Mouse (Mus musculus) heart, postnatal 0 days (tissue): Measurements from ENCODE around the gene Pla2g4f. TPM values are rescaled to one million over a fixed set of nuclear protein-coding genes. Genes with fewer than 3 reads are reported as not detected.

Experiments used
- ATAC-seq: fragments of 200-750 bp; cut with Nextera tagmentation; 2 replicates; pipeline ENCODE4 v1.8.0; 2017; ENCODE audit warnings: low read depth, moderate number of reproducible peaks, moderate library complexity; ENCODE audit not compliant: insufficient read depth
- DNase-seq: peaks from one replicate; pipeline ENCODE4 v3.0.0-alpha.2; 2016; ENCODE audit warnings: low spot score
- H3K27ac ChIP-seq: fragments of 300-500 bp; sonication (generic); 2 replicates; pipeline ENCODE4 v1.5.1; 2014; ENCODE audit warnings: low read depth, mild to moderate bottlenecking
- H3K27me3 ChIP-seq: fragments of 300-500 bp; sonication (generic); 2 replicates; pipeline ENCODE4 v1.6.1; 2014; ENCODE audit warnings: low read length, mixed read lengths; ENCODE audit not compliant: control insufficient read depth, insufficient read depth
- H3K36me3 ChIP-seq: fragments of 300-500 bp; sonication (generic); replicated peaks from 2 replicates; pipeline ENCODE4 v1.6.1; 2014; ENCODE audit warnings: low read length, mixed read lengths; ENCODE audit not compliant: control insufficient read depth, insufficient read depth
- H3K4me1 ChIP-seq: fragments of 300-500 bp; sonication (generic); 2 replicates; pipeline ENCODE4 v1.6.1; 2014; ENCODE audit warnings: antibody characterized with exemption; ENCODE audit not compliant: control insufficient read depth, insufficient read depth
- H3K4me2 ChIP-seq: fragments of 300-500 bp; sonication (generic); 2 replicates; pipeline ENCODE4 v1.6.1; 2014; ENCODE audit warnings: low read depth, mild to moderate bottlenecking, low read length, moderate library complexity
- H3K4me3 ChIP-seq: fragments of 300-500 bp; sonication (generic); 2 replicates; pipeline ENCODE4 v1.5.1; 2014; ENCODE audit warnings: low read depth, low read length
- H3K9ac ChIP-seq: fragments of 300-500 bp; sonication (generic); replicated peaks from 2 replicates; pipeline ENCODE4 v1.6.1; 2014; ENCODE audit warnings: low read depth, low read length, mixed read lengths
- H3K9me3 ChIP-seq: fragments of 300-500 bp; sonication (generic); replicated peaks from 2 replicates; pipeline ENCODE4 v1.6.1; 2016; ENCODE audit warnings: low read length; ENCODE audit not compliant: control insufficient read depth
- CTCF ChIP-seq: IDR thresholded peaks from 2 replicates; pipeline ENCODE4 v1.5.1; 2016; ENCODE audit warnings: antibody characterized with exemption, control low read depth, low read depth
- EP300 ChIP-seq: IDR thresholded peaks from 2 replicates; pipeline ENCODE4 v1.6.1; 2016; ENCODE audit warnings: antibody characterized with exemption, low read depth
- WGBS: fragments of 180-500 bp; shearing (Covaris S2); extraction: QIAGEN DNeasy Blood & Tissue Kit; methylation state at CpG from one replicate; pipeline ENCODE4 v1.1.7; 2014; 5-methylcytosine and 5-hydroxymethylcytosine counted together
- polyA plus RNA-seq: library from polyadenylated mRNA; unstranded; fragments of >200 nt; fragmentation: Nextera tagmentation; extraction: Ambion mirVana; gene quantifications from 2 replicates; pipeline ENCODE4 v1.2.1, GENCODE M21; 2015
- total RNA-seq: library from RNA; depleted of rRNA; stranded (reverse); fragments of >200 nt; gene quantifications from 2 replicates; pipeline ENCODE4 v1.2.3, GENCODE M21; 2014; ENCODE audit warnings: low replicate concordance

Pla2g4f gene
- total and polyA plus RNA-seq, 2 experiments from 2014 or later, result 0.04 TPM; not detected in 1

DNA sequence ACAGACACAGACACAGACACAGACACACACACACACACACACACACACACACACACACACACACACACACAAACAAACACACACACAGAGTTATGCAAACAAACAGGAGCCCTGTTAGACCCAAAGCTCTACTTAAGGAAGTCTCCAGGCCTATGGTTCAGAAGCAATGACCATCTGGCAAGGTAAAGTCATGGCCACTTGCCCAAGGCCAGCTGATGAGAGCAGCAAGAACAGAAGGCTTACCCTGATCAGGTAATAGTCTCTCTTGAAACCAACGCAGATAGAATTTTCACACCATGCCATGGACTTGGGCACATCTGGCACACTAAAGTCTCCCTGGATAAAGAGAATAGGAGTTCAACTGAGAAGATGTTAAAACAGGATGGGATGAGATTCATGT lies 27.8 kb upstream of the Pla2g4f start:
- H3K27me3 ChIP-seq, result no peaks in the 10 kb centered on the region
- no peak overlapping the region for H3K9ac ChIP-seq
- no peak overlapping the region for H3K4me3 ChIP-seq
- ATAC-seq, result no peak
- H3K4me2 ChIP-seq, result no peak overlapping the region
- DNase-seq, result no peak
- no peaks in the 10 kb centered on the region for H3K9me3 ChIP-seq
- H3K4me1 ChIP-seq, result no peaks in the 10 kb centered on the region
- 92% methylated on average over 1 of the region's 1 CpGs for WGBS
- H3K36me3 ChIP-seq, result peaks cover 74% of the 10 kb centered on the region
- no peak for TF ChIP-seq CTCF
- no peak for TF ChIP-seq EP300
- no peak overlapping the region for H3K27ac ChIP-seq

DNA sequence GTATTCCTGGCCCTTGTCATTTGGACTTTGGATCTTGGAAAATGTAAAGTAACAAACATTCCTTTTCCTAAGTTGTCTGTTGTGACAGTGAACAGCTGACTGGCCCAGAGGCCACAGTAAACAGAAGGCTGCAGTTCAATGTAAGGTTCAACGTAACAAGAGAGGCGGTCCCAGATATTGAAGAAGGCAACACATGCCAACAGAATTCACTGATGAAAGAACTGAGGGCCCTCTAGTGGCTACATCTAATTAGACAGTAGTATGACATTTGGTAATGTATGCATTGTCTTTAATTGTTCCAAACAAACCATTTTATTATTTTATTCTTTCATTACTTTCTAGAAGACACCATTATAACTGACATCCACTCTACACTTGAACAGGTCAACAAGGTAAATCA lies 23.9 kb upstream of the Pla2g4f start:
- Histone ChIP-seq H3K27ac (no peak overlapping the region), H3K36me3 (peaks cover 68% of the 10 kb centered on the region), H3K4me2 (no peak overlapping the region), H3K27me3 (no peaks in the 10 kb centered on the region), H3K4me3 (no peak overlapping the region), H3K4me1 (no peaks in the 10 kb centered on the region), H3K9ac (no peak overlapping the region), H3K9me3 (no peaks in the 10 kb centered on the region)
- TF ChIP-seq EP300, result no peak
- 0 out of 2 replicates have a peak, but pooled peaks have one; percentile 26 for TF ChIP-seq CTCF
- ATAC-seq (no peak), DNase-seq (no peak)
- 59% methylated on average over 2 of the region's 2 CpGs for WGBS

DNA sequence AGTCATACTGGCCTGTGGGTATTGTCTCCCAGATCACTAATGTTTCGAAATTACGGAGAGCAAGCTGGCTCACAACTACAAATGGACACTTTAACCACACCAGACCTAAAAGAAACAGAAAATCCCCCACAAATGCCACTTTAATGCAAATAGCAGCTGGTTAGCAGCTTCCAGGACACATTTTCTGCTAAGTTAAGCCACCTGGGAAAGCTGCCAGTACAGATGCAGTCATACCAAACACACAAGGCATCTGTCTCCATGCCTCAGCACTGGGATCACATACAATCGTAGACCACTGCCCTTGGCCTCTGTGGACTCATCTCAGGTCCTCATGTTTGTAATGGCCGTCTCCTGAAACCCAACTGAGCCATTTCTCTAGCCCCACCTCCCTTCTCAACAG lies 17.6 kb upstream of the Pla2g4f start:
- Histone ChIP-seq H3K9ac (no peak overlapping the region), H3K4me2 (no peak overlapping the region), H3K27ac (no peak overlapping the region), H3K9me3 (no peaks in the 10 kb centered on the region), H3K4me1 (no peaks in the 10 kb centered on the region), H3K36me3 (peaks cover 66% of the 10 kb centered on the region), H3K4me3 (no peak overlapping the region), H3K27me3 (no peaks in the 10 kb centered on the region)
- ATAC-seq, result no peak
- DNase-seq, result no peak
- 77% methylated on average over 4 of the region's 4 CpGs for WGBS
- TF ChIP-seq EP300 (no peak), CTCF (no peak)

DNA sequence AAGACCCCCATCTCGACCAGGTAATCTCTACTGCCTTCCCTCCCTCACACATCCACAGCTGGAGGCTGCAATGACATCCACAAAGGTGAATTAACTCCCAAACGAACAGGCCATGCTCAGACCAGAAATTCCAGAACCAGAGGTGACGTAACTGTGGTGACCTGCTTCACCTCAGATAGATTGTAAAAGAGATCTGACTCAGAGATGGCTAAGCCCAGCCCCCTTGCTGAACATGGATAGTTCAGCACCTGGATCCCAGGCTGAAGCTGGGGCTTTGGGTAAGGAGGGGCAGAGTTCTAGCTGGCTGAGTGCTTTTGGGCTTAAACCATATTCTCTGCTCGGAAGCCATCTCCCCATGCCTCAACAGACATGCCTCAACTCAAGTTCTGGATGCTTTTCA lies 1.1 kb upstream of the Pla2g4f start:
- DNase-seq, result no peak
- H3K27ac ChIP-seq, result no peak overlapping the region
- no peaks in the 10 kb centered on the region for H3K9me3 ChIP-seq
- TF ChIP-seq EP300, result no peak
- TF ChIP-seq CTCF, result no peak
- no peak overlapping the region for H3K4me3 ChIP-seq
- no peak overlapping the region for H3K9ac ChIP-seq
- peaks cover 36% of the 10 kb centered on the region for H3K36me3 ChIP-seq
- no peak for ATAC-seq
- H3K4me2 ChIP-seq, result no peak overlapping the region
- H3K4me1 ChIP-seq, result no peaks in the 10 kb centered on the region
- no peaks in the 10 kb centered on the region for H3K27me3 ChIP-seq
- WGBS, result 62% methylated on average over 4 of the region's 4 CpGs

DNA sequence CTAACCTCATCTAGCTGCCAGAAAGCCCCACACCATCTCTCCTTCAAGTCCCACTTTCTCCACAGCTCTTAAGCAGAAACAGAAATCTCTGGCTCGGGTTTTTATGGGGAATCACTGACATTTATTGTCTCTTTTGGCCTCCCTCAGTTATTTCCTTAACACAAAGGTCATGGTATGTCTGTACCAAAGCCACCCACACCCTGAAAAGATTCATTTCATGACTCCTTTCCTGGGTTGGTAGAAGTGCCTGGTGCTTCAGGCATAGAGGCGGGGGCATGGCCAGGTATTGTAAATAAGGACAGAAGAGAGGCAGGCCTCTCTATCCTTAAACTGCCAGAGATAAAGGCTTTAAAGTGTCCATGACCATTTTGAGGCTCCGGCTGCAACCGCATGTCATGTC lies 522 bp upstream of the Pla2g4f start:
- ATAC-seq, result no peak
- 77% methylated on average over 4 of the region's 4 CpGs for WGBS
- TF ChIP-seq EP300 (no peak), CTCF (no peak)

DNA sequence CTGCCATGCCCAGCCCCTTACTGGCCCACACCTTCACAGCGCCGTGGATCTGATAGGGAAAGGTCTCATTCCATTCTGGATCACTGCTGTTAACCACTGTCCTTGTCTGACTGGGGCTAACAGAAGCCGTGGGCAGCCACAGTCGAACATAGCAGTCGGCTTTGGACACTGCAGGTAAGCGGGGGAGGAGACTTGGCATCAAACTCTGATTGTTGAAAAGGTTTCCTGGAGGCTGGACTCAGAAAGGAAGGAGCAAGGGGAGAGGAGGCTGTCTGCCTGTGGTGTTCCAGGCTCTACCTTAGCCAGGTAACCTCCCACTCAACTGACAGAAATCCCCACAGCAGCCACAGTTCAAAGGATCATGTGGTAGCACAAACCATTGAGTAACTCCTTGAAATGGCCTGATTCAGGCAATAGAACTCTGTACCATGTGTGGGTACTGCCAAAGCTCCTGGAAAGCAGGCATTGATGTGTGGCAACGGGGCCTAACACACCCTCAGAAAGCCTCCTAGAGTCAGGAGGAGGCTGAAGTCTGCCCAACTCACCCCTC lies 1.6 kb downstream of the Pla2g4f start:
- DNase-seq, result no peak
- no peak overlapping the region for H3K27ac ChIP-seq
- H3K36me3 ChIP-seq, result peaks cover 13% of the 10 kb centered on the region
- H3K4me2 ChIP-seq, result no peak overlapping the region
- H3K4me1 ChIP-seq, result no peaks in the 10 kb centered on the region
- ATAC-seq, result no peak
- TF ChIP-seq EP300 (no peak), CTCF (no peak)
- H3K9ac ChIP-seq, result no peak overlapping the region
- no peak overlapping the region for H3K4me3 ChIP-seq
- 76% methylated on average over 7 of the region's 7 CpGs for WGBS
- H3K27me3 ChIP-seq, result no peaks in the 10 kb centered on the region
- no peaks in the 10 kb centered on the region for H3K9me3 ChIP-seq

More for the DNA sequence above, 522 bp upstream of the Pla2g4f start:
- Histone ChIP-seq H3K4me1 (no peaks in the 10 kb centered on the region), H3K9me3 (no peaks in the 10 kb centered on the region), H3K4me3 (no peak overlapping the region), H3K27ac (no peak overlapping the region), H3K36me3 (peaks cover 34% of the 10 kb centered on the region), H3K27me3 (no peaks in the 10 kb centered on the region), H3K9ac (no peak overlapping the region), H3K4me2 (no peak overlapping the region)
- no peak for DNase-seq
